Mouse (Mus musculus) midbrain, embryonic 14.5 days (tissue): ENCODE results near the gene Kif17. TPM values are rescaled to one million over a fixed set of nuclear protein-coding genes. Genes with fewer than 3 reads are reported as not detected.
A peak's percentile ranks its signal among the peaks of the same experiment; 100 is the strongest.

ENCODE experiments used
- ATAC-seq: fragments of 200-750 bp; cut with Nextera tagmentation; 2 replicates; pipeline ENCODE4 v1.8.0; 2017; ENCODE audit warnings: moderate number of reproducible peaks, moderate library complexity; ENCODE audit not compliant: low FRiP score, low TSS enrichment
- DNase-seq: peaks from one replicate; pipeline ENCODE4 v3.0.0-alpha.2; 2015
- H3K27ac ChIP-seq: fragments of 300-500 bp; sonication (generic); replicated peaks from 2 replicates; pipeline ENCODE4 v1.5.1; 2014; ENCODE audit warnings: mild to moderate bottlenecking, low read depth, low read length, moderate library complexity
- H3K27me3 ChIP-seq: fragments of 300-500 bp; sonication (generic); 2 replicates; pipeline ENCODE4 v1.6.1; 2014; ENCODE audit warnings: low read length, control low read depth, mixed read lengths; ENCODE audit not compliant: control insufficient read depth, insufficient read depth
- H3K36me3 ChIP-seq: fragments of 300-500 bp; sonication (generic); 2 replicates; pipeline ENCODE4 v1.6.1; 2014; ENCODE audit warnings: low read length, control low read depth; ENCODE audit not compliant: control insufficient read depth, insufficient read depth
- H3K4me1 ChIP-seq: fragments of 300-500 bp; sonication (generic); 2 replicates; pipeline ENCODE4 v1.6.1; 2014; ENCODE audit warnings: mild to moderate bottlenecking, antibody characterized with exemption, low read length, control low read depth; ENCODE audit not compliant: control insufficient read depth, insufficient read depth
- H3K4me2 ChIP-seq: fragments of 300-500 bp; sonication (generic); 2 replicates; pipeline ENCODE4 v1.6.1; 2014; ENCODE audit warnings: mild to moderate bottlenecking, low read length, moderate library complexity
- H3K4me3 ChIP-seq: fragments of 300-500 bp; sonication (generic); replicated peaks from 2 replicates; pipeline ENCODE4 v1.5.1; 2014; ENCODE audit warnings: low read depth, low read length
- H3K9ac ChIP-seq: fragments of 300-500 bp; sonication (generic); replicated peaks from 2 replicates; pipeline ENCODE4 v1.6.1; 2014; ENCODE audit warnings: mild to moderate bottlenecking, low read length, moderate library complexity
- H3K9me3 ChIP-seq: fragments of 300-500 bp; sonication (generic); 2 replicates; pipeline ENCODE4 v1.6.1; 2016; ENCODE audit warnings: low read length, control low read depth, mixed read lengths; ENCODE audit not compliant: control insufficient read depth
- WGBS: fragments of 180-500 bp; shearing (Covaris S2); extraction: QIAGEN DNeasy Blood & Tissue Kit; methylation state at CpG from one replicate; pipeline ENCODE4 v1.1.7; 2014; 5-methylcytosine and 5-hydroxymethylcytosine counted together
- polyA plus RNA-seq: library from polyadenylated mRNA; unstranded; fragments of >200 nt; fragmentation: Nextera tagmentation; extraction: Ambion mirVana; gene quantifications from 2 replicates; pipeline ENCODE4 v1.2.1, GENCODE M21; 2014

The Kif17 gene
- polyA plus RNA-seq, 1 experiment from 2014 or later, result 2.5 TPM

DNA sequence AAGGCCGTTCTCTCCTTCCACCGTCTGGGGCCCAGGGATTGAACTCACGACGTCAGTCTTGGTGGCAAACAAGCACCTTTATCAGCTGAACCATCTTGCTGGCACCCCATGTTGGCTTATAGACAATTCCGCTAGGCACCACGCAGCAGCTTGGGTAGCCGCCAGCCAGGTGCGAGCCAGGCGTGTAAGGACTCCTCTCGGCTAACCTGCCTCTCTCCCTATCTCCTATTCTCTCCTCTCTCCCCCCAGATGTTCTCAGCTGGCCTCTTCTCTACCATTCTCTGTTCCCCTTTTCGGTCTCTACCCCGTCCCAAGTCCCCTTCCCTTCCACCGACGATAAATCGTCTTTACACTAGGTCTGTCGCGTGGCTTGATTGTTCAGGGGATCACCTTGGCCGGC, 53.5 kb downstream of the Kif17 start:
- WGBS, result 16% methylated on average over 18 of the region's 18 CpGs
- Histone ChIP-seq H3K27ac (peak overlapping the region; percentile 62; the same call in 1 of the 2 replicates), H3K9me3 (no peaks in the 10 kb centered on the region), H3K36me3 (peaks cover 11% of the 10 kb centered on the region), H3K4me1 (peaks cover 14% of the 10 kb centered on the region), H3K4me3 (peak overlapping the region; percentile 90), H3K4me2 (peak overlapping the region; percentile 77), H3K27me3 (no peaks in the 10 kb centered on the region), H3K9ac (peak overlapping the region; percentile 54)
- ATAC-seq, result no peak
- no peak for DNase-seq

DNA sequence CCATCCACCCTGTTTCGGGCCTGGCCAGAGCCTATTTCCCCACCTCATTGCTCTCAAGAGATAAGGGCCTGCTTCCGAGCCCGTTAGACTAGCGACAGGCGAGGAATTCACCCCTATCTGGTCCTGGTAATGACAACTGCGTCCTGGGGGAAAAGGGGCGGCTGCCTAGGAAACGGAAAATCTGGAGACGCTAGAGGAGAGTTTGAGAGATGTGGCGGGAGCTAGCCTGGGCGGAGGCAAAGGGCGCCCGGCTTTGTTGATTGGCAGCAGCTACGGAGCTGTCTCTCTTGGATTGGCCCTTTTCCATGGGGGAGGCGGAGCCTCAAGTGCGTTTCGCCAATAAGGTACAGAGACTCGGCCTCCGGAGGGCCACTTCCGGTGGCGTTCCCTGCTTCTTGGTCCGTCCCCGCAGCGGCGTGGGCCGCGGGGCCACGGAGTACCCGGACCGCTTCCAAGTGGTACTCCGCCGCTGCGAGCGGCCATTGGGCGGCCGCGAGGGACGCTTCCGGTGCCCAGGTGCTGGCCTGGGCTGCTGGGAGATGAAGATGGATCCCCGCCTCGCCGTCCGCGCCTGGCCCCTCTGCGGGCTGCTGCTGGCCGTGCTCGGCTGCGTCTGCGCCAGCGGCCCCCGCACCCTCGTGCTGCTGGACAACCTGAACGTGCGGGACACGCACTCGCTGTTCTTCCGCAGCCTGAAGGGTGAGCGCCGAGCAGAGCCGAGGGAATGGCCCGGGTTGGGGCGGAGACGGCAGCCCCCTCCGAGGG, 54.3 kb downstream of the Kif17 start, which contains the start of gene Ddost:
Gene Ddost (plus strand): TSS at position 391 of the 765 bp plus-strand sequence.
- WGBS, result under 1% methylated on average over 64 of the region's 64 CpGs

DNA sequence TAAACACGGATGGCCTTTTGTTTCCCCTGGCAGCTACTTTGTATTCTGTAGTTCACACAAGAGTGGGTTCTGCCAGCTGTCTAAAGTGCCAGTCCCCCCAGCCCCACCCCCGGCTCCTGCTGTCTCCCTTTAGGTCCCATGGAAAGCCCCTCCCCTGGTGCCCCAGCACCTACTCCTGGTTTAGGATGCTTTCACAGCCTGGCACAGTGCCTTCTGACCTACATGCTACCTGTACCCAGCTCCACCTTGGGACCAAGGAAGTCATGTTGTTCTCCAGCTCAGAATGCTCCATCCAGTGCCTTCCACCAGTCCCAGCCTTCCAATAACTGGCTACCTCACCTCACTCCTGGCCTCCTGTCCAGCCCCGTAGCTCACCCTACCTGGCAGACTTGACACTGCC, 56.8 kb downstream of the Kif17 start:
- H3K36me3 ChIP-seq, result peaks cover 41% of the 10 kb centered on the region
- H3K4me1 ChIP-seq, result peaks cover 14% of the 10 kb centered on the region
- DNase-seq (no peak), ATAC-seq (no peak)
- no peak overlapping the region for H3K9ac ChIP-seq
- no peak overlapping the region for H3K4me3 ChIP-seq
- 82% methylated on average over 3 of the region's 3 CpGs for WGBS
- no peaks in the 10 kb centered on the region for H3K9me3 ChIP-seq
- no peak overlapping the region for H3K4me2 ChIP-seq
- H3K27me3 ChIP-seq, result no peaks in the 10 kb centered on the region
- H3K27ac ChIP-seq, result no peak overlapping the region

More for the DNA sequence above, 54.3 kb downstream of the Kif17 start, which contains the start of gene Ddost:
- Histone ChIP-seq H3K36me3 (peaks cover 19% of the 10 kb centered on the region), H3K4me1 (peaks cover 14% of the 10 kb centered on the region), H3K4me3 (peak within 1 kb of the TSS; percentile 90), H3K27ac (peak within 1 kb of the TSS; percentile 82), H3K4me2 (peak within 1 kb of the TSS; percentile 80), H3K9ac (peak within 1 kb of the TSS; percentile 88), H3K9me3 (no peaks in the 10 kb centered on the region), H3K27me3 (no peaks in the 10 kb centered on the region)
- ATAC-seq, result peak; percentile 97
- peak; percentile 99 for DNase-seq

DNA sequence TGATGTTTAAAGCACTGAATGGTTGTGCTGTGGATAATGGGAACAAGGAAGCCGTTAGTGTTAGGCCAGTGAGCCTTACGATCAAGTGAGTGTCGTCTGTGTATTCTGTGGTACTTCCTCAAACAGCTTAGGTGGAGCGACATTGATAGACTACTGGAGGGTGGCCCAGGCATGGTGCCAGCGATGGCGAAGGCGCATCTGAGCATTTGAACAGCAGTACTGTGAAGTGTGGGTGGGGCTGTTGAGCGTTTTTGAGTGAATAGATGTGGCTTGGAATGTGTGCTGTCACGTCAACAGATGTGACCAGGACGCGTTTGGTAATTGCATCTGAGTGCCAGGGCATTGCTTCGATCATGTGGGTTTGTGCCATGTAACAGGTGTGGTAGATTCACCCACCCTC, 57.5 kb downstream of the Kif17 start:
- Histone ChIP-seq H3K27me3 (no peaks in the 10 kb centered on the region), H3K4me1 (peaks cover 14% of the 10 kb centered on the region), H3K9ac (no peak overlapping the region), H3K27ac (no peak overlapping the region), H3K4me2 (no peak overlapping the region), H3K36me3 (peaks cover 48% of the 10 kb centered on the region), H3K4me3 (no peak overlapping the region), H3K9me3 (no peaks in the 10 kb centered on the region)
- ATAC-seq, result no peak
- DNase-seq, result no peak
- whole genome bisulfite sequencing, result 95% methylated on average over 12 of the region's 12 CpGs

DNA sequence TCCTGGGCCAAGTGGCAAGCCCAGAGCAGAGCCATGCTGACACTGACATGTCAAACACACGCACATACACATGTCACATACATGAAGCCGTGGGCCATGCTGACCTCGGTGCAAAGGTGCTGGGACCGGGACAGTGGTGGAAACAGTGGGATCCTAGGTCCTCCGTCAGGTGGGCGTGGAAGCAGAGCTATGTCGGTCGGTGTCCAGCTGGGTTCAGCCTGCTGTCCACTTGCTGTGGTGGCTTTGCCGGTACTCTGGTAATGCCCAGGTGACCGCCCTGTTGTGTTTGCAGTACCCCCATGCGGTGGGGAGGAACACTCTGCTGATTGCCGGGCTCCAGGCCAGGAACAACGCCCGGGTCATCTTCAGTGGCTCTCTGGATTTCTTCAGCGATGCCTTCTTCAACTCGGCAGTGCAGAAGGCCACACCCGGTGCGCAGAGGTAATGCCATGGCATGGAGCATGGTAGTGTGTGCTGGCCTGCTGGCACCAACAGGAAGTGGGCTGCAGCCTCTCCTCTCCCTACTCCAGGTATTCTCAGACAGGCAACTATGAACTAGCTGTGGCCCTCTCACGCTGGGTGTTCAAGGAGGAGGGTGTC, 60.2 kb downstream of the Kif17 start:
- ATAC-seq, result no peak
- no peaks in the 10 kb centered on the region for H3K27me3 ChIP-seq
- H3K4me1 ChIP-seq, result peaks cover 6% of the 10 kb centered on the region
- H3K4me2 ChIP-seq, result no peak overlapping the region
- no peak overlapping the region for H3K9ac ChIP-seq
- no peak for DNase-seq
- H3K4me3 ChIP-seq, result no peak overlapping the region
- whole genome bisulfite sequencing, result 96% methylated on average over 19 of the region's 19 CpGs
- H3K9me3 ChIP-seq, result no peaks in the 10 kb centered on the region
- H3K27ac ChIP-seq, result no peak overlapping the region
- H3K36me3 ChIP-seq, result peaks cover 75% of the 10 kb centered on the region

DNA sequence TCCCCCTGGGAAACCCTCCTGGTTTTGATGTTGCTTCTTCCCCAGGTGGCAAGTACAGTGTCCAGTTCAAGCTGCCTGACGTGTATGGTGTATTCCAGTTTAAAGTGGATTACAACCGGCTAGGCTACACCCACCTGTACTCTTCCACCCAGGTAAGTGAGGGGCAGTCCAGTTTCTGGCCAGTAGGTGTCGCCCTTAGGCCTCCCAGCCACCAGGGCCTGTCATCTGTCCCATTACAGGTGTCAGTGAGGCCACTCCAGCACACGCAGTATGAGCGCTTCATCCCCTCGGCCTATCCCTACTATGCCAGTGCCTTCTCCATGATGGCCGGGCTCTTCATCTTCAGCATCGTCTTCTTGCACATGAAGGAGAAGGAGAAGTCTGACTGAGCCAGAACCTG, 61.4 kb downstream of the Kif17 start:
- 61% methylated on average over 8 of the region's 8 CpGs for WGBS

DNA sequence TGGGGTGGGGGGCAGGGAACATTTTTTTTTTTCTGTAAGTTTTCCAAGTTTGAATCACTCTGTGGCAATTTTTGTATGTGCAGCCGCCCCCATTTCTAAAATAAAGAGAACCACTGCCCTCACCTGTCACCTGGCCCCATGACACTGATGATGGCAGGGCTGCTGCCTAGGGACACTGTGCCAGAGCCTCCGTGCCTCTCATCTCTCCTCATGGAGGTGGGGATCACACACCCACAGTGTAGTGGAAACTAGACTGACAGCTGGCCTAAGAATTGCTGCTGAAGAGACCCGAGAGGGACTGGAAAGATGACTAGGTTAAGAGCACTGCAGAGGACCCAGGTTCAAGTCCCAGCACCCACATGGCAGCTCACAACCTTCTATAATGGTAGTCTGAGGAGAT, 61.9 kb downstream of the Kif17 start:
- no peak for DNase-seq
- Histone ChIP-seq H3K36me3 (peaks cover 83% of the 10 kb centered on the region), H3K9ac (no peak overlapping the region), H3K4me2 (no peak overlapping the region), H3K27ac (no peak overlapping the region), H3K9me3 (no peaks in the 10 kb centered on the region), H3K4me1 (no peaks in the 10 kb centered on the region), H3K27me3 (no peaks in the 10 kb centered on the region), H3K4me3 (no peak overlapping the region)
- ATAC-seq, result no peak
- WGBS, result 90% methylated on average over 3 of the region's 3 CpGs

More for the DNA sequence above, 61.4 kb downstream of the Kif17 start:
- Histone ChIP-seq H3K4me2 (no peak overlapping the region), H3K27ac (no peak overlapping the region), H3K9ac (no peak overlapping the region), H3K4me3 (no peak overlapping the region), H3K4me1 (no peaks in the 10 kb centered on the region), H3K27me3 (no peaks in the 10 kb centered on the region), H3K36me3 (peaks cover 82% of the 10 kb centered on the region), H3K9me3 (no peaks in the 10 kb centered on the region)
- DNase-seq (peak; percentile 68), ATAC-seq (peak; percentile 31; the same call in 1 of the 2 replicates)

DNA sequence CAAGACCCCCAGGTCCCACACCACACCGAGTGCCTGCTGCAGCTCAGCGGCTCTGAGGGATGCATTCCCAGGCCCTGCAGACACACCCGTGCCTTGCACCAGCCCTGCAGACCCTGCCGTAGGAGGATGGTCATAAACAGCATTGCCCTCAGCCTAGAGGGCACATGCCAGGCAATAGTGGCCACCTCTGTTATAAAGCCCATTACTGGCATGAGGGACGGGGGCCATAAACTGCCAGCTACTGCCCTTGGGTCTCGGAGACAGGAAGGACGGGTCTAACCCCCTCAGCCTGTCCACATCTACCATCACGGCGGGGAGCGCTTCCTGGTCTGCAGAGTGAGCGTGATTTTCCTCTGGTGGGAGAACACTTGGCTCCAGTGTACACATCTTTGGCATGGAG, 62.8 kb downstream of the Kif17 start:
- Histone ChIP-seq H3K4me3 (no peak overlapping the region), H3K9ac (no peak overlapping the region), H3K9me3 (no peaks in the 10 kb centered on the region), H3K4me2 (no peak overlapping the region), H3K4me1 (no peaks in the 10 kb centered on the region), H3K36me3 (peaks cover 88% of the 10 kb centered on the region), H3K27me3 (no peaks in the 10 kb centered on the region), H3K27ac (no peak overlapping the region)
- WGBS, result 90% methylated on average over 11 of the region's 11 CpGs
- ATAC-seq (no peak), DNase-seq (no peak)

DNA sequence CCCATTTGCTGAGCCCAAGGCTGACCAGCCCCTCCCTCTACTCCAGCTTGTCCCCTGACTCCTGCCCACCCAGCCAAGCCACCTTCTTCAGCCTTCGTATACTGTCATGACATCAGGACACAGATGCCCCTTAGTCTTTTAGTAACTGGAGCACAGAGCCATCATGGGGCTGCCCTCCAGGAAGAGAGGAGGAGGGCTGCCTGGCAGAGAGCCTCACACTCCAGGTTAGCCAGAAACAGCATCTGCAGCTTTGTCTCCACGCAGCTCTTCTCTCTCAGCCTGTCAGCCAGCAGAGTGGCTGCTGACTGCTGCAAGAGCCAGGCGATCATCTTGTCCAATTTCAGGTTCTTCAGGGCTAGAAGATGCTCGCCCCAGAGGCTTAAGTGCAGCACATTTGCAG, 63.6 kb downstream of the Kif17 start:
- ATAC-seq, result no peak
- Histone ChIP-seq H3K4me1 (no peaks in the 10 kb centered on the region), H3K27me3 (no peaks in the 10 kb centered on the region), H3K36me3 (peaks cover 84% of the 10 kb centered on the region), H3K4me2 (no peak overlapping the region), H3K9ac (no peak overlapping the region), H3K27ac (no peak overlapping the region), H3K4me3 (no peak overlapping the region), H3K9me3 (no peaks in the 10 kb centered on the region)
- 94% methylated on average over 4 of the region's 4 CpGs for WGBS
- DNase-seq, result no peak
